Mouse (Mus musculus): ENCODE measurements around the gene Mrnip. TPM values are rescaled to one million over a fixed set of nuclear protein-coding genes. Genes with fewer than 3 reads are reported as not detected.

The Mrnip gene
- polyA plus RNA-seq, 1 experiment from 2014 or later: 20.8 TPM

DNA sequence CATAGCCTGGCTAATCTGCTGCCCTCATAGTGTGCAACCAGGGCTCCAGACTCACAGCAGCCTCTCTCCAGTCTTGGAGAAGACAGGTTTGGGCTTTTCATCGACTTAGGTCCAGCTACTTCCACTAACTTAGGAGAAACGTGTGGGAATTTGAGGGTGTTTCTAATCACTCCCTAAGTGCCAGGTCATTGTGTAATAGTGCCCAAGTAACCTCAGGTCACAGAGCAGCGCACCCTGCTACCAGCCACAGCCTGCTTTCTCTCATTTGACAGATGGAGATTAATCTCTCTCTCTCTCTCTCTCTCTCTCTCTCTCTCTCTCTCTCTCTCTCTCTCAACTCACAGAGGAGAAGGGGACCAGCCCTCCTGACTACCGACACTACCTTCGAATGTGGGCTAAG is 5.9 kb upstream of the Mrnip start:
- no peak overlapping the region for H3K4me3 ChIP-seq (replicated peaks; ENCODE audit: low read depth, low read length)
- WGBS: 90% methylated on average over 5 of the region's 5 CpGs
- H3K4me1 ChIP-seq (replicated peaks; ENCODE audit: insufficient read depth, low read length): no peaks in the 10 kb centered on the region
- no peak for DNase-seq (ENCODE audit: low spot score)
- no peak overlapping the region for H3K9ac ChIP-seq (ENCODE audit: low read depth, low read length)
- H3K4me2 ChIP-seq (ENCODE audit: low read length): no peak overlapping the region
- peaks cover 32% of the 10 kb centered on the region for H3K36me3 ChIP-seq (ENCODE audit: insufficient read depth, low read length)
- ATAC-seq (replicated peaks; ENCODE audit: low FRiP score, low read depth): no peak
- no peaks in the 10 kb centered on the region for H3K9me3 ChIP-seq (replicated peaks; ENCODE audit: low read length)
- TF ChIP-seq CTCF (IDR thresholded peaks at IDR 0.05; ENCODE audit: low read depth): no peak
- H3K27ac ChIP-seq: no peak overlapping the region
- H3K27me3 ChIP-seq (ENCODE audit: insufficient read depth, low read length): no peaks in the 10 kb centered on the region

DNA sequence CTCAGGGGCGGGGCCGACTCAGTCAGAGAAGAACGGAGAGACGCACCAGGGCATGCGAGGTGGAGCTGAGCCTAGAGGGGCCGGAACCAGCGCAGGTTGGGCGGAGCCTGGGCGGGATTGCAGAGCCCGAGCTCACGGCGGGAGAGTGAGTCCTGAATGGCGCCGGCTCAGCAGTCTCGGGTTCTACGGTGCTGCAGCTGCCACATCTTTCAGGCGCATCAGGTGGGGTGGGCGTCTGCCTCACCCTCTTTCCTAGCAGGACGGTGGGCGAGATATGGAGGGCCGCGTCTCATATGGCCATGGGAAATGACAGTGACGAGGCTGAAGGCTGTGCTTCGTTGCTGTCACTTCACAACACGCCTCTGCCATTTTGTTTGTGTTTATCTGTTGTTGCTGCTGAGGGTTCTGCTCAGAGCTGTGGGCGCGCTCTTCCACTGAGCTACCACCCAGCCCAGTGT is 515 bp downstream of the Mrnip start:
- peak; percentile 97 for ATAC-seq (replicated peaks; ENCODE audit: low FRiP score, low read depth)
- WGBS: under 1% methylated on average over 27 of the region's 27 CpGs

DNA sequence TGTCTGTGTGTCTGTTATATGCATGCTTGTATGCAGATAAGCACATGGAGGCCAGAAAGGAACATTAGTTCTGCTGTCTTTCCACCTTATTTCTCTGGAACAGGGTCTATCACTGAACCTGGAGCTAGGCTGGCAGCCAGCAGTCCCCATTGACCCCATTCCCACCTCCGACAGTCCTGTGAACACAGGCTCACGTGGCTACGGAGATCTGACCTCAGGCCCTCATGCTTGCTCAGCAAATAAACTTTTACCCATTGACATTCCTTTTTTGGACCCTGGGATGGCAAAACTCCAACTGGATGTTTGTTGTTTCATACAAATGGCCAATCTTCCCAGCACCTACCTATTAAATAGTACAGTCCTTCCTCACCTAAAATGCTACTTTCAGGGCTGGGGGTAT is 2.1 kb downstream of the Mrnip start:
- WGBS: 45% methylated on average over 3 of the region's 3 CpGs
- no peak overlapping the region for H3K4me3 ChIP-seq (replicated peaks; ENCODE audit: low read depth, low read length)
- H3K9me3 ChIP-seq (replicated peaks; ENCODE audit: low read length): no peaks in the 10 kb centered on the region
- no peak overlapping the region for H3K9ac ChIP-seq (ENCODE audit: low read depth, low read length)
- peaks cover 7% of the 10 kb centered on the region for H3K4me1 ChIP-seq (replicated peaks; ENCODE audit: insufficient read depth, low read length)
- H3K27ac ChIP-seq: peak overlapping the region; percentile 57; the same call in 1 of the 2 replicates
- no peaks in the 10 kb centered on the region for H3K27me3 ChIP-seq (ENCODE audit: insufficient read depth, low read length)
- TF ChIP-seq CTCF (IDR thresholded peaks at IDR 0.05; ENCODE audit: low read depth): no peak
- H3K36me3 ChIP-seq (ENCODE audit: insufficient read depth, low read length): peaks cover 12% of the 10 kb centered on the region; the same call in 1 of the 2 replicates
- DNase-seq (ENCODE audit: low spot score) (no peak), ATAC-seq (replicated peaks; ENCODE audit: low FRiP score, low read depth) (no peak)
- no peak overlapping the region for H3K4me2 ChIP-seq (ENCODE audit: low read length)

More for the DNA sequence above, 515 bp downstream of the Mrnip start:
- Histone ChIP-seq H3K9ac (ENCODE audit: low read depth, low read length) (peak overlapping the region; percentile 69), H3K4me1 (replicated peaks; ENCODE audit: insufficient read depth, low read length) (peaks cover 7% of the 10 kb centered on the region), H3K27ac (peak overlapping the region; percentile 68), H3K27me3 (ENCODE audit: insufficient read depth, low read length) (no peaks in the 10 kb centered on the region), H3K4me2 (ENCODE audit: low read length) (peak overlapping the region; percentile 83), H3K36me3 (ENCODE audit: insufficient read depth, low read length) (peaks cover 22% of the 10 kb centered on the region), H3K9me3 (replicated peaks; ENCODE audit: low read length) (no peaks in the 10 kb centered on the region), H3K4me3 (replicated peaks; ENCODE audit: low read depth, low read length) (peak overlapping the region; percentile 69)
- no peak for TF ChIP-seq CTCF (IDR thresholded peaks at IDR 0.05; ENCODE audit: low read depth)
- DNase-seq (ENCODE audit: low spot score): peak; percentile 100

DNA sequence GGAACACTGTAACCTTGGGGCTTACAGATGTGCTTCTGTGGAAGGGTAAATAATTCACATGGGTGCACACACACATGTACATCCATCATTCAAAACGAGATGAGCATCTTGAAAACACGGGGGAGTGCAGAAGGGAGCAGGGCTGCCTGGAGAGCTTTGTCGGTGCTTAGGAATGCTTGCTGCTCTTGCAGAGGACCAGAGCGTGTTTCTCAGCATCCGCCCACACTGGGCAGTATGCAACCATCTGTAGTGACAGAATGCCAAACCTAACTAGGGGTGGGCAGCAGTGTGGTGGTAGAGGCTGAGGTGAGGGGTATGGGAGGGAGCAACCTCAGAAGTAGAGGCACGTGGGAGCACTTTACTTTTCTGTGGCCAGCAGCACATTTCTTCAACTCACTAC is 2.9 kb downstream of the Mrnip start:
- no peak overlapping the region for H3K9ac ChIP-seq (ENCODE audit: low read depth, low read length)
- ATAC-seq (replicated peaks; ENCODE audit: low FRiP score, low read depth) (no peak), DNase-seq (ENCODE audit: low spot score) (no peak)
- no peak for TF ChIP-seq CTCF (IDR thresholded peaks at IDR 0.05; ENCODE audit: low read depth)
- peaks cover 7% of the 10 kb centered on the region for H3K4me1 ChIP-seq (replicated peaks; ENCODE audit: insufficient read depth, low read length)
- H3K36me3 ChIP-seq (ENCODE audit: insufficient read depth, low read length): peaks cover 11% of the 10 kb centered on the region; the same call in 1 of the 2 replicates
- no peaks in the 10 kb centered on the region for H3K9me3 ChIP-seq (replicated peaks; ENCODE audit: low read length)
- 57% methylated on average over 6 of the region's 6 CpGs for WGBS
- no peaks in the 10 kb centered on the region for H3K27me3 ChIP-seq (ENCODE audit: insufficient read depth, low read length)
- H3K27ac ChIP-seq: peak overlapping the region; percentile 57; the same call in 1 of the 2 replicates
- H3K4me3 ChIP-seq (replicated peaks; ENCODE audit: low read depth, low read length): no peak overlapping the region
- H3K4me2 ChIP-seq (ENCODE audit: low read length): no peak overlapping the region

DNA sequence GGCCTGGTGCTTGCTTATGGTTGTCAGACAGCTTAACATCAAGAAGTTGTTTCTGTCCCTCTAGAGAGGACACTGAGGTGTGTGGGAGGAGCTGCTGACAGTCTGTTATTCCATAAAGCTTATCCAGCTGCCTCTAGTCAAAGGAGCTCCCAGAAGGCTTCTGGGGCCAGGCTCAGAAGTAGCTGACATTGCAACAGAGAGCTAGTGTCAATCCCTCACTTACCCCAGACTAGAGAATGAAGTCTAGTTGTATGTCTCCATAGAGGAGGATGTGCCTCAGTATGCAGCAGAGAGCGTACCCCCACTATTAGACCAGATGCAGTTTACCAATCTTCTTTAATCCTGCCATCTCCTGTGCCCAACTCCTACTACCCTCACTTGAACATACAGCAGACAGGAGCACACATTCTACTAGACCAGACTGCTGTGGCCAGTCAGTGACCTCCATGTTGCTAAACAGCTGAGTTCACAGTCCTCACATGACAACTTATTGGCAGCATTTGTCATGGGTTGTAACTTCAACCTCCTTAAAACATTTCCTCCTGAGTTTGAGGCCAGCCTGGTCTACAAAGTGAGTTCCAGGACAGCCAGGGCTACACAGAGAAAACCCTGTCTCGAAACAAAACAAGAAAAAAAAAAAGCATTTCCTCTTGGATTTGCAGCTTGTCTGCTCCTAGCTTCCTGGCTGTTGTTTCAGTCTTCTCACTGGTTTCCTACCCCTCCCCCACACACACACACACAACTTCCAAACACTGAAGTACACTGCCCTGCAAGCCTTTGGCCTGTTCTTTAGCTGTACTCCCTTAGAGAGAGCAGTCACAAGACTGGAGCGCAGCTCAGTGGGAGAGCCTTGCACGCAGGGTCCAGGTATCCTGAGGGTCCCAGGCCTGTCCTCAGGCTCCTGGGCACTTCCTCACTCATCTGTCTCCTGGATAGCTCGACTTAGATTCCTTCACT is 4.6 kb downstream of the Mrnip start:
- H3K9me3 ChIP-seq (replicated peaks; ENCODE audit: low read length): no peaks in the 10 kb centered on the region
- no peak overlapping the region for H3K4me2 ChIP-seq (ENCODE audit: low read length)
- H3K36me3 ChIP-seq (ENCODE audit: insufficient read depth, low read length): peaks cover 15% of the 10 kb centered on the region; the same call in 1 of the 2 replicates
- ATAC-seq (replicated peaks; ENCODE audit: low FRiP score, low read depth) (no peak), DNase-seq (ENCODE audit: low spot score) (no peak)
- peak overlapping the region; percentile 27; the same call in 1 of the 2 replicates for H3K27ac ChIP-seq
- no peak overlapping the region for H3K4me3 ChIP-seq (replicated peaks; ENCODE audit: low read depth, low read length)
- TF ChIP-seq CTCF (IDR thresholded peaks at IDR 0.05; ENCODE audit: low read depth): no peak
- H3K9ac ChIP-seq (ENCODE audit: low read depth, low read length): no peak overlapping the region
- H3K27me3 ChIP-seq (ENCODE audit: insufficient read depth, low read length): no peaks in the 10 kb centered on the region
- WGBS: 68% methylated on average over 5 of the region's 5 CpGs
- H3K4me1 ChIP-seq (replicated peaks; ENCODE audit: insufficient read depth, low read length): peaks cover 7% of the 10 kb centered on the region

DNA sequence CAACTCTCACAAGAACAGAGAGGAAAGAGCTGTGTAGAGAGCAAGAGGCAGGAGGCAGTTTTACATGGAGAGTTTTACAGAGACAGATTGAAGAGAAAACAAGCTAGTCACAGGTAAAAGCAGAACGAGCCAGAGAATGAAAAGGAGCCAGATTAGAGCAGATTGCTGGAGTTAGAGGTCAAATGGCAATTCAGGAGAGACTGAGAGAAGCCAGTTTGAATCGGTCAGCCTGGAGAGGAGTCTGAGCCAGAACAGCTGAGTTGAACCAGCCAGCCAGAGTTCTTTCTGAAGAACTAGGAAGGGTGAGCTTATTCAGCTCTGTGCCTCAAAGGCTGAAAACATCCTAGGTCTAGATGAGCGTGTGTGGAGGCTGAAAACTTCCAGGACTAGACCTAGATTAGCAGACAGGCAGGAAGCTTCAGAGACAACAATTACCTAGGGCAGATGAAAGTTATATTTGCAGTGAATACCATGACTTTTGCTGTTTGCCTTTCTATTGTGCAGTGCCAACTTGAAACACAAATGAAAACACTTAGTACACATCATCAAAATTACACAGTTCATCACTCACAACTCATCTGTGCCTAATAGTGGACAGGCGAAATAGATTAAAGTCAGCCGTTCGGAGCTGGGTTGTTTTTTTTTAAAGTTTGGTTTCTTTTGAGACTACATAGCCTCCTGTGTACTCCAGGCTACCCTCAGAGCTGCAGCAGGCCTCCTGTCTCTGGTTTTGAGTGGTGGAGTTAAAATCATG is 6.4 kb downstream of the Mrnip start:
- H3K4me1 ChIP-seq (replicated peaks; ENCODE audit: insufficient read depth, low read length): peaks cover under 1% of the 10 kb centered on the region; the same call in 1 of the 2 replicates
- H3K9me3 ChIP-seq (replicated peaks; ENCODE audit: low read length): no peaks in the 10 kb centered on the region
- ATAC-seq (replicated peaks; ENCODE audit: low FRiP score, low read depth) (no peak), DNase-seq (ENCODE audit: low spot score) (no peak)
- no peak overlapping the region for H3K9ac ChIP-seq (ENCODE audit: low read depth, low read length)
- TF ChIP-seq CTCF (IDR thresholded peaks at IDR 0.05; ENCODE audit: low read depth): no peak
- H3K36me3 ChIP-seq (ENCODE audit: insufficient read depth, low read length): peaks cover 15% of the 10 kb centered on the region; the same call in 1 of the 2 replicates
- H3K4me2 ChIP-seq (ENCODE audit: low read length): no peak overlapping the region
- 74% methylated on average over 6 of the region's 6 CpGs for WGBS
- no peak overlapping the region for H3K4me3 ChIP-seq (replicated peaks; ENCODE audit: low read depth, low read length)
- no peaks in the 10 kb centered on the region for H3K27me3 ChIP-seq (ENCODE audit: insufficient read depth, low read length)
- H3K27ac ChIP-seq: no peak overlapping the region
